1 mouse cellular context compared by ENCODE assay signal in the genomic region with DNA sequence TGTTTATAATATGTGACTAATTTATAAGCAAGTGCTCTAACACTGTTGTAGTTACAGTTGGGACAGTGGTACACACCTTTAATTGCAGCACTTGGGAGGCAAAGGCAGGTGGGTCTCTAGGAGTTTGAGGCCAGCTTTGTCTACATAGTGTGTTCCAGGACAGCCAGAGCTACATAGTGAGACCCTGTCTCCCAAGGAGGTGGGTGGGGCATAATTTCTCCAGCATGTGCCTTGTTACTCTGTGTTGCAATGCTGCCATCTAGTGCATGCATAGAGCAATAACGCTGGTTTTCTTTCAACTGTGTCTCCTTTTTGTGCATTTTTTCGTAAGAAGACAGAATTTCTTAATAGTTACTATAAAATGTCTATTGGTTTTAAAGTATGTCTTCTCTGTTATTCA.
TF ChIP-seq lines count a peak whose summit lies in the region.

No protein-coding gene starts in this region.

TF ChIP-seq in CH12.LX, 34 proteins besides CTCF, POLR2A, EP300 and RAD21 (continued from another document):
- TF ChIP-seq SMC3 (IDR thresholded peaks at IDR 0.05; ENCODE audit: low read depth, low read length) = peak; percentile 77
- TF ChIP-seq USF2 (conservative IDR thresholded peaks at IDR 0.05; ENCODE audit: low read depth, low read length) = no peak
- TF ChIP-seq NRF1 (IDR thresholded peaks at IDR 0.05; ENCODE audit: low read depth, low read length) = no peak
- peak; percentile 17; the same call in 1 of the 2 replicates for TF ChIP-seq ZC3H11A (IDR thresholded peaks at IDR 0.05; ENCODE audit: low read depth, low read length)
- peak; percentile 69; the same call in 1 of the 2 replicates for TF ChIP-seq BHLHE40 (IDR thresholded peaks at IDR 0.05; ENCODE audit: low read depth, low read length)
- no peak for TF ChIP-seq JUN (IDR thresholded peaks at IDR 0.05; ENCODE audit: insufficient read depth, low read depth, low read length)
- no peak for TF ChIP-seq IRF4 (IDR thresholded peaks at IDR 0.05; ENCODE audit: low read depth, low read length)
- TF ChIP-seq MAFK (IDR thresholded peaks at IDR 0.05; ENCODE audit: insufficient replicate concordance, low read length) = no peak
- TF ChIP-seq ZMIZ1 (IDR thresholded peaks at IDR 0.05; ENCODE audit: low read depth, low read length) = no peak
- no peak for TF ChIP-seq E2F4 (IDR thresholded peaks at IDR 0.05; ENCODE audit: insufficient replicate concordance, low read depth, low read length)
- TF ChIP-seq ZNF384 (IDR thresholded peaks at IDR 0.05; ENCODE audit: low read depth, low read length) = 0 out of 2 replicates have a peak, but pooled peaks have one; percentile 8
- no peak for TF ChIP-seq GABPA (IDR thresholded peaks at IDR 0.05; ENCODE audit: insufficient replicate concordance, low read depth, low read length)
- TF ChIP-seq SIN3A (IDR thresholded peaks at IDR 0.05; ENCODE audit: low read length) = no peak
- peak; percentile 94 for TF ChIP-seq MYC (IDR thresholded peaks at IDR 0.05; ENCODE audit: low read depth, low read length)
- TF ChIP-seq MAX (IDR thresholded peaks at IDR 0.05; ENCODE audit: low read length) = no peak
- TF ChIP-seq TCF12 (IDR thresholded peaks at IDR 0.05; ENCODE audit: low read depth, low read length) = no peak
- TF ChIP-seq HCFC1 (IDR thresholded peaks at IDR 0.05; ENCODE audit: low read depth, low read length) = no peak
- TF ChIP-seq USF1 (IDR thresholded peaks at IDR 0.05; ENCODE audit: low read depth, low read length) = no peak
- no peak for TF ChIP-seq MAZ (IDR thresholded peaks at IDR 0.05; ENCODE audit: low read depth, low read length)
- no peak for TF ChIP-seq UBTF (IDR thresholded peaks at IDR 0.05; ENCODE audit: low read depth, low read length)
- no peak for TF ChIP-seq PAX5 (IDR thresholded peaks at IDR 0.05; ENCODE audit: low read length)
- TF ChIP-seq KAT2A (IDR thresholded peaks at IDR 0.05; ENCODE audit: insufficient replicate concordance, low read length) = no peak
- TF ChIP-seq RCOR1 (conservative IDR thresholded peaks at IDR 0.05; ENCODE audit: low read depth, low read length) = no peak
- no peak for TF ChIP-seq CHD1 (IDR thresholded peaks at IDR 0.05; ENCODE audit: low read depth, low read length)
- TF ChIP-seq ETS1 (conservative IDR thresholded peaks at IDR 0.05; ENCODE audit: low read depth, low read length) = no peak
